Mouse (Mus musculus): ENCODE measurements around the gene Gm49776.

Gm49776 gene

GRCm38 (mm10) chr16:18234671-18235388, 23.3 kb downstream of the Gm49776 start, which contains the start of gene Zdhhc8:
Zdhhc8 (minus strand) TSS chr16:18235136.
- in situ Hi-C loops (cut with MboI, MseI): no loop called here

DNA sequence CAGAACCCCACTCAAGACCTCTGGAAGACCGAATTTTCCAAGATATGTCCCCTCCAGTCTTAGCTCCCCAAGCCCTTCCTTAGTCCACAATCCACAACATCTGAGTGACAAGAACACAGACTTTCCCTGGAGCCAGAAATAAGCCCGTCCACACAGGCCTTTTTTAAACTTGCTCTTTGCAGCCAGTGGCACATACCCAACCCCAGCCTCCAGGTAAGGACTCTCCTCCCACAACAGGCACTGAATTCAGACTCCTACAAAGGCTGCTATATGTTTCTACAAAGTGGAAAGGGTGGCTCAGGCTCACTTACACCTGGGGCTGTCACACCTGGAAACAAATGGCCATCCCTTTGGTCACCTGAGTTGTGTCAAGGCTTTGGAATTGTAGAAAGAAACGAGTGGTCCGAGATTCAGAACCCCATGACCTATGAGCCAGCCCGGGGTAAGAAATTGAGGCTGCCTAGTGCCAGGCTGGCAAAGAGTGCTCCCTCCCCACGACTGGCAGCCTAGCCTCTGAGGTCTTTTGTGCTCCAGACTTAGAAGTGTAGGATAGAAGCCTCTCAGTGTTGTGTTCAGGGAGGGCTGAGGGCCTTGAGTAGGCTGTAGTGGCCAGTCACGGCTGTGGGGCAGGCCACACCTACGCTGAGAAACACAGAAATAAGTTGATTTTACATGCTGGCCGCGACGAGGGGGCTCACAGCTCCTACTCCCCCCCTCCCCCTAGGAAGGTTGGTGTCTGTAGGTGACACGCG, 24.0 kb downstream of the Gm49776 start:
- in situ Hi-C loops (cut with MboI, MseI): no loop called here

- in situ Hi-C loops (cut with MboI, MseI): no loop called here
Observed at GRCm38 (mm10) chr16:18233451-18233850, 24.7 kb downstream of the Gm49776 start.

- in situ Hi-C loops (cut with MboI, MseI): no loop called here
Observed at GRCm38 (mm10) chr16:18231451-18231850, 26.7 kb downstream of the Gm49776 start.

DNA sequence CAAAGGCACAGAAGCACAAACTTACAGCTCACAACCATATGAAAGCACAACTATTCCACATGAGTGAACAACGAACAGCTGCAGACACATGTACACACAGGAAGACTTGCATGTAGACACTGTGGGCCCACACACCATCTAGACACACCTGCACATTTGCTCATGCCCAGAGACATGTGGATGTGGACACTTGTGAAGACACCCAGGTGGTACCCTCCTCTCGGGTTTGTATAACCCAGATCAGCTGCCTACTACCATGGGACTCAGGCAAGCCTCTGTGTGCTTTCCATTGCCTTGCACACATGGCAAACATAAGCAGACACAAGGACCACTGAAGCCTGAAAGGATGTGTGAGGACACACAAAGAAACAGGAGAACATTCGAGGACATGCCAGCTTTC, 27.1 kb downstream of the Gm49776 start:
- in situ Hi-C loops (cut with MboI, MseI): no loop called here

DNA sequence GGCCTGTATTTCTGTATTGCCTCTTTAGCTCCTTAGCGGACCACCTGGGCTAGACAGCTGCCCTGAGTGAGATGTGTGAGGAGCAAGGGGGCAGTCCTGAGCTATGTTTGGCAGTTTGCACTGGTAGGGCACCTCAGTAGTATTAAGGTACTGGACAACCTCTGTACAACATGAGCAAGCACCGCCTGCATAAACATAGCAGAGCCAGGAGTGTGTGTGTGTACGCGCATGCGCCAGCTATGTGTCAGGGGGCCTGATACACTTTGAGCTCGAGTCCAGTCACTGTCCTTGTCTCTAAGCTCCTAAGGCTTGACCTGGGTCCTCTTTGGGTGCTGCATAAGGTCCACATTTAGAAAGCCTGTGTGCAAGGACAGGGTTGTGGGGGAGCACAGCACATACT, 27.5 kb downstream of the Gm49776 start:
- in situ Hi-C loops (cut with MboI, MseI): no loop called here

GRCm38 (mm10) chr16:18229622-18230021, 28.5 kb downstream of the Gm49776 start:
- in situ Hi-C loops (cut with MboI, MseI): no loop called here

DNA sequence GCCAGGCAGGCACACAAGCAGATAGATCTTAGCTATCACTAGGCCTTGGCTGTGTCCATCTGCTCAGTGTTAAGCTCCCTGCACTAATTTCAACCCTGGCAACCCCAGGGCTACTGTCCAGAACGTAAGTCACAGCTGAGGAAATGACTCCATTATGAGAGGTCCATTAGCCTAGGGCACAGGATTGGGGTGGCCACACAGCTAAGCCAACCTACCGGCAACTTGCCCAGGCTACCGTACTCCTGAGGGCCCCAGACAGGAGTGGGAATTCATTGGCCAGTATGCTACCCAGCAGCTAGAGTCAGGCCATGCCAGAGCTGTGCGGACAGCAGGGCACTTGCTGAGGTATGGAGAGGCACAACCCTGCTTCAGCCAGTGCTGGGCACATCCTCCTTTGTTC, 29.3 kb downstream of the Gm49776 start:
- in situ Hi-C loops (cut with MboI, MseI): no loop called here

GRCm38 (mm10) chr16:18227897-18228422, 30.2 kb downstream of the Gm49776 start:
- in situ Hi-C loops (cut with MboI, MseI): no loop called here

DNA sequence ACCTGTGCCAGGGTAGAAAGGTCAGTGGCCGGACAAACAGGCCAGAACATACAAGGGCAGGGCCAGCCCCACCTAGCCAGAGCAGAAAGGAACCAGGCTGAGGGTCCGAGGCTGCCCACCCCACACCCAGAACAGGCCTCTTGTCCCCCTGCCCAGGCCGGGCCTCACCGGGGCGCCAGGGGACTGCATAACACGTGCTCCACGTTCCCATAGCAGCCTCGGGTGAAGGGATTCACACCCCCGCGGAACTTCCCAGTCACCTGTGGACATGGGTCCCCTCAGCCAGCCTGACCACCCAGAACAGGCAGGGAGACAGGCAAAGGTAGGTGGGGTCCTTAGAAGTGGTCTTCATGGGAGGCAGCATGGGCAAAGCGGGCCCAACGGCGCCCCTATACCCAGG, 30.9 kb downstream of the Gm49776 start:
- in situ Hi-C loops (cut with MboI, MseI): no loop called here

GRCm38 (mm10) chr16:18222188-18222587, 35.9 kb downstream of the Gm49776 start:
- in situ Hi-C loops (cut with MboI, MseI): no loop called here

DNA sequence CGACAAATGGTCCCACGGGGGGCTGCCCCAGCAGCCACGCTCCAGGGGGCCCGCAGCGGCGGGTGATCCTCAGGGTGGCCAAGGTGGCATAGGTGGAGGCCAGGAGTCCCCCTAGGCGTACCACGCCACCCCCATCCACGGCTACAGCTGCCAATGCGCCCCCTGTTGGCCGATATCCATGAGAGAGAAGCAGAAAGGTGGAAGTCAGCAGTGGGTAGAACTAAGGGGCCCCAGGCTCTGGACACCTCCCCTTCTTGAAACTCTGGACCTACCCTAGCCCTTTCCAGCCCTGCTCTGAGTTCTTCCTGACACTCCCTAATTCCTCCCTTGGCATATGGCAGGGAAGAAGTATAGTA, 36.6 kb downstream of the Gm49776 start:
- in situ Hi-C loops (cut with MboI, MseI): no loop called here

DNA sequence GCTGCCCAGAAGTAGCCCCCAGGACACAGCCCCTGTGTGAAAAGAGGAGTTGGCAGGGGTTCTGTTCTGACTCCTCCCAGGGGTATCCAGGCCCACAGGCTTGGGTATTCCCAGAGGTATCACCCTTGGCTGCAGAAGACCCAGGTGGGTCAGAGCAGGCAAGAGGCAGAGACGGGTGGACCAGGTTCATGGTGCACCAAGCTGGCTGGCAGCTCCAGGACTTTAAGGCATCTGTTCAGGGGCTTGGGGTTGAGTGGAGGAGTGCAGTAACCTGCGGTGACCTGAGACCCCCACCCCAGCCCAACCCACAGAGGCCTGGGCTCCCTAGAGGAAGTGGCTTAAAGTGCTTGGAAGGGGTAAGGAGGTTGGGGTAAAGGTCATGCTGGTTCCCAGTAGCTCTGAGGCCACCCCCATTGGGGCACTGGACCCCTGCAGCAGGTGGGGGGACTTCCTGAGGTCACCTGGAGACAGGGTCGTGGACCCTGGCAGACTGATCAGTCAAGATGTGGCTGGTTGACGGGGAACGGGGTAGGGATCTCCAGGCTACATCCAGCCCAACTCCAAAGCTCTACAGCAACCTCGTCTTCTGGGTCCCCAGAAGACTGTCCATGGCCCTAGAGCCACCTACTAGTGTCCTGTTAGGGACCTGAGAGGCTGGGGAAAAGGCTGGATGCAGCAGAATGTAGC, 37.1 kb downstream of the Gm49776 start:
- in situ Hi-C loops (cut with MboI, MseI): no loop called here

- in situ Hi-C loops (cut with MboI, MseI): no loop called here
Observed at GRCm38 (mm10) chr16:18220001-18220400, 38.1 kb downstream of the Gm49776 start.

GRCm38 (mm10) chr16:18218580-18218996, 39.5 kb downstream of the Gm49776 start:
- in situ Hi-C loops (cut with MboI, MseI): no loop called here

GRCm38 (mm10) chr16:18217579-18217978, 40.5 kb downstream of the Gm49776 start, which contains the start of gene Ccdc188:
Ccdc188 (plus strand) TSS chr16:18217879.
- in situ Hi-C loops (cut with MboI, MseI): no loop called here

DNA sequence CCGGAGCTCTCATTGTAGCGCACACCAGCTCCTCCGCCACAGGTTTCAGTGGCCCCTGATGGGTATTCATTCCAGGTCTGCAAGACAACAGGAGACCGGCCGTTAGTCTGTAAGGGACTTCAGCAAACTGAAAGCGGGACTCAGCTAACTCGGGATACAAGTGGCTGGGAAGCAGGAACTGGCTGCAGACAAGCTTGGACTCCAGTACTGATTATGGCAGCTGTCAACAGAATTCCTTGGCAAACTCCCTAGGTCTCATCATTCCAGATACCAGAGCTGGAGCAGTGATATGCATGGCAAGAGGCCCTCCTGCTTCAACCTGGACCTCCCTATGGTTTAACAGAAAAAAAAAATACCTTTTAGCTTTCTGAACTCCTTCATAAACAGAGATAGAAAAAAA, 43.3 kb downstream of the Gm49776 start:
- in situ Hi-C loops (cut with MboI, MseI): loop anchor here (5.0 kb wide), 1 partner anchor 98 kb away; no protein-coding TSS in a partner anchor

- in situ Hi-C loops (cut with MboI, MseI): loop anchor here (5.0 kb wide), 1 partner anchor 96 kb away; no protein-coding TSS in a partner anchor
Observed at GRCm38 (mm10) chr16:18213689-18214088, 44.4 kb downstream of the Gm49776 start.

- in situ Hi-C loops (cut with MboI, MseI): loop anchor here (5.0 kb wide), 1 partner anchor 94 kb away; no protein-coding TSS in a partner anchor
Observed at GRCm38 (mm10) chr16:18211417-18212171, 46.5 kb downstream of the Gm49776 start.

DNA sequence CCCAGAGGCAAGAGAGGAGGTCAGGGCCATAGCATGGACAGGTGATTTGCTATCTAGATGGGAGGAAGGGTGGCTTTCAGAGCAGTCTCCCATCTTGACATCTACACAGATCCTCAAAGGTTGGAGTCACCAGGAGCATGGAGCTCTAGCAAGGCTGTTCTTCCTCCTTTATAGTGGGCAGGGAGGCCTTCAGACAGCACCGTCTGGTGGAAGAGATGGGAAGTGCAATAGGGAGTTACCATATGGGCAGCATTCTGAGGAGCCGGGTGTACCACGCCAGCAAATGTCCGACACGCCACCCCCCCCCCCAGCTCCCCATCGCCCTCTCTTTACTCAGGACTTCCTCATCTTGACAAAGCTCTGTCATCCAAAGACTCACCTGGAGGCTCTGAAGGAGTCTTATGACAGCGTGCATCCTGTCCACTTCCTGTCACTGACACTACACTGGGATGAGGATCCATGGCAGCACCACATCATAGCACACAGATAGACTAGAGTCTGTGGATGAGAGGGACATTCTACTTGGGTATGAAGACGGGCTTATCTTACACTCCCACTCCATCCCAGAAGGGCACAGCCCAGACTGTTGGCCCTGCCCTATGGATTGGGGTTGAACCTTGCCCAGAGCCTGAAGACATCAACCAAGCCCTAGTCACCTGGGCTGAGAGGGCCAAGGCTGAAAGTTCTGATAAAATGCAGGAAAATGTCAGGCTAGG, 47.3 kb downstream of the Gm49776 start:
- in situ Hi-C loops (cut with MboI, MseI): loop anchor here (5.0 kb wide), 1 partner anchor 94 kb away; no protein-coding TSS in a partner anchor

Data from T-helper 1 cell (primary cell).